Mouse (Mus musculus): ENCODE measurements at regions not wholly inside any gene's neighbourhood (a gene's known extent, or its start where the extent isn't known, plus 50 kb on each side); places are given as distances from the start of the nearest gene placed in this dataset.

GRCm38 (mm10) chr8:36346682-36347324 lies 581.2 kb downstream of the Gm19410 start:
- Histone ChIP-seq H3K4me3 (no peak overlapping the region), H3K4me2 (ENCODE audit: low read depth) (no peak overlapping the region), H3K27me3 (ENCODE audit: control insufficient read depth, insufficient read depth, insufficient read length) (peaks cover 7% of the 10 kb centered on the region), H3K36me3 (ENCODE audit: control insufficient read depth, insufficient read depth) (no peaks in the 10 kb centered on the region), H3ac (ENCODE audit: control insufficient read depth, insufficient read length) (no peak overlapping the region), H3K79me2 (ENCODE audit: control insufficient read depth, insufficient read depth) (no peaks in the 10 kb centered on the region)
- no peak for TF ChIP-seq CEBPB (IDR thresholded peaks at IDR 0.05; ENCODE audit: insufficient read depth, poor library complexity, severe bottlenecking)
- no peak for TF ChIP-seq TCF12 (IDR thresholded peaks at IDR 0.05; ENCODE audit: insufficient read depth, poor library complexity, severe bottlenecking)
- no peak for TF ChIP-seq MAX (IDR thresholded peaks at IDR 0.05; ENCODE audit: low read depth)
- no peak for TF ChIP-seq TCF3 (IDR thresholded peaks at IDR 0.05; ENCODE audit: insufficient read length, low read depth)
- TF ChIP-seq POLR2AphosphoS2 (IDR thresholded peaks at IDR 0.05; ENCODE audit: insufficient read length, low read depth), result no peak
- TF ChIP-seq E2F4 (IDR thresholded peaks at IDR 0.05; ENCODE audit: insufficient read depth), result no peak
- TF ChIP-seq MYOD1 (IDR thresholded peaks at IDR 0.05; ENCODE audit: control insufficient read depth in 1 of 3, insufficient read length in 2 of 3, low read depth in 2 of 3), result no peak
- no peak for TF ChIP-seq REST (IDR thresholded peaks at IDR 0.05; ENCODE audit: insufficient read depth, insufficient read length)
- no peak for TF ChIP-seq MYOG (IDR thresholded peaks at IDR 0.05; ENCODE audit: control insufficient read depth in 1 of 3, insufficient read depth in 1 of 3, insufficient read length in 2 of 3, low read depth in 2 of 3)
- no peak for TF ChIP-seq SRF (IDR thresholded peaks at IDR 0.05; ENCODE audit: control insufficient read depth, insufficient read length, low read depth)

GRCm38 (mm10) chr8:36348067-36348466 lies 582.5 kb downstream of the Gm19410 start:
- Histone ChIP-seq H3K36me3 (ENCODE audit: control insufficient read depth, insufficient read depth) (no peaks in the 10 kb centered on the region), H3K4me2 (ENCODE audit: low read depth) (no peak overlapping the region), H3ac (ENCODE audit: control insufficient read depth, insufficient read length) (no peak overlapping the region), H3K27me3 (ENCODE audit: control insufficient read depth, insufficient read depth, insufficient read length) (peaks cover 7% of the 10 kb centered on the region), H3K4me3 (no peak overlapping the region), H3K79me2 (ENCODE audit: control insufficient read depth, insufficient read depth) (no peaks in the 10 kb centered on the region)
- no peak for TF ChIP-seq POLR2AphosphoS2 (IDR thresholded peaks at IDR 0.05; ENCODE audit: insufficient read length, low read depth)
- TF ChIP-seq MAX (IDR thresholded peaks at IDR 0.05; ENCODE audit: low read depth), result no peak
- no peak for TF ChIP-seq TCF12 (IDR thresholded peaks at IDR 0.05; ENCODE audit: insufficient read depth, poor library complexity, severe bottlenecking)
- TF ChIP-seq POLR2A (IDR thresholded peaks at IDR 0.05; ENCODE audit: insufficient read length, low read depth), result no peak
- TF ChIP-seq REST (IDR thresholded peaks at IDR 0.05; ENCODE audit: insufficient read depth, insufficient read length), result no peak
- no peak for TF ChIP-seq TCF3 (IDR thresholded peaks at IDR 0.05; ENCODE audit: insufficient read length, low read depth)
- TF ChIP-seq SRF (IDR thresholded peaks at IDR 0.05; ENCODE audit: control insufficient read depth, insufficient read length, low read depth), result no peak

- H3K4me2 ChIP-seq (ENCODE audit: low read depth), result no peak overlapping the region
- TF ChIP-seq TCF3 (IDR thresholded peaks at IDR 0.05; ENCODE audit: insufficient read length, low read depth), result no peak
- no peak for TF ChIP-seq REST (IDR thresholded peaks at IDR 0.05; ENCODE audit: insufficient read depth, insufficient read length)
- TF ChIP-seq E2F4 (IDR thresholded peaks at IDR 0.05; ENCODE audit: insufficient read depth), result no peak
- TF ChIP-seq CEBPB (IDR thresholded peaks at IDR 0.05; ENCODE audit: insufficient read depth, poor library complexity, severe bottlenecking), result no peak
- TF ChIP-seq MAX (IDR thresholded peaks at IDR 0.05; ENCODE audit: low read depth), result no peak
- no peak for TF ChIP-seq POLR2AphosphoS2 (IDR thresholded peaks at IDR 0.05; ENCODE audit: insufficient read length, low read depth)
- TF ChIP-seq USF1 (IDR thresholded peaks at IDR 0.05; ENCODE audit: low read depth), result no peak
- no peak for TF ChIP-seq MYOG (IDR thresholded peaks at IDR 0.05; ENCODE audit: control insufficient read depth in 1 of 3, insufficient read depth in 1 of 3, insufficient read length in 2 of 3, low read depth in 2 of 3)
- no peak for TF ChIP-seq POLR2A (IDR thresholded peaks at IDR 0.05; ENCODE audit: insufficient read length, low read depth)
- no peak for TF ChIP-seq MYOD1 (IDR thresholded peaks at IDR 0.05; ENCODE audit: control insufficient read depth in 1 of 3, insufficient read length in 2 of 3, low read depth in 2 of 3)
- no peak for TF ChIP-seq SRF (IDR thresholded peaks at IDR 0.05; ENCODE audit: control insufficient read depth, insufficient read length, low read depth)
- no peak for TF ChIP-seq TCF12 (IDR thresholded peaks at IDR 0.05; ENCODE audit: insufficient read depth, poor library complexity, severe bottlenecking)
- H3ac ChIP-seq (ENCODE audit: control insufficient read depth, insufficient read length), result no peak overlapping the region
- H3K36me3 ChIP-seq (ENCODE audit: control insufficient read depth, insufficient read depth), result no peaks in the 10 kb centered on the region
- H3K4me3 ChIP-seq, result no peak overlapping the region
- H3K79me2 ChIP-seq (ENCODE audit: control insufficient read depth, insufficient read depth), result no peaks in the 10 kb centered on the region
- no peaks in the 10 kb centered on the region for H3K27me3 ChIP-seq (ENCODE audit: control insufficient read depth, insufficient read depth, insufficient read length)
These were observed 589.3 kb downstream of the Gm19410 start for GRCm38 (mm10) chr8:36354926-36355325.

- H3K36me3 ChIP-seq (ENCODE audit: control insufficient read depth, insufficient read depth), result no peaks in the 10 kb centered on the region
- H3K27me3 ChIP-seq (ENCODE audit: control insufficient read depth, insufficient read depth, insufficient read length), result peaks cover 7% of the 10 kb centered on the region
- H3K4me3 ChIP-seq, result no peak overlapping the region
- H3K79me2 ChIP-seq (ENCODE audit: control insufficient read depth, insufficient read depth), result no peaks in the 10 kb centered on the region
- no peak overlapping the region for H3ac ChIP-seq (ENCODE audit: control insufficient read depth, insufficient read length)
- TF ChIP-seq MYOG (IDR thresholded peaks at IDR 0.05; ENCODE audit: control insufficient read depth in 1 of 3, insufficient read depth in 1 of 3, insufficient read length in 2 of 3, low read depth in 2 of 3), result no peak
- no peak for TF ChIP-seq E2F4 (IDR thresholded peaks at IDR 0.05; ENCODE audit: insufficient read depth)
- TF ChIP-seq POLR2AphosphoS2 (IDR thresholded peaks at IDR 0.05; ENCODE audit: insufficient read length, low read depth), result no peak
- no peak for TF ChIP-seq REST (IDR thresholded peaks at IDR 0.05; ENCODE audit: insufficient read depth, insufficient read length)
- no peak for TF ChIP-seq TCF12 (IDR thresholded peaks at IDR 0.05; ENCODE audit: insufficient read depth, poor library complexity, severe bottlenecking)
- no peak for TF ChIP-seq MAX (IDR thresholded peaks at IDR 0.05; ENCODE audit: low read depth)
- no peak for TF ChIP-seq MYOD1 (IDR thresholded peaks at IDR 0.05; ENCODE audit: control insufficient read depth in 1 of 3, insufficient read length in 2 of 3, low read depth in 2 of 3)
- no peak for TF ChIP-seq CEBPB (IDR thresholded peaks at IDR 0.05; ENCODE audit: insufficient read depth, poor library complexity, severe bottlenecking)
- TF ChIP-seq SRF (IDR thresholded peaks at IDR 0.05; ENCODE audit: control insufficient read depth, insufficient read length, low read depth), result no peak
- no peak for TF ChIP-seq TCF3 (IDR thresholded peaks at IDR 0.05; ENCODE audit: insufficient read length, low read depth)
- TF ChIP-seq USF1 (IDR thresholded peaks at IDR 0.05; ENCODE audit: low read depth), result no peak
- TF ChIP-seq POLR2A (IDR thresholded peaks at IDR 0.05; ENCODE audit: insufficient read length, low read depth), result no peak
- no peak overlapping the region for H3K4me2 ChIP-seq (ENCODE audit: low read depth)
These were observed 593.4 kb downstream of the Gm19410 start for GRCm38 (mm10) chr8:36358998-36359397.

Measured in myocyte (in vitro differentiated cells).